Mouse (Mus musculus) liver, embryonic 11.5 days (tissue): ENCODE measurements around the gene Prdm2. TPM values are rescaled to one million over a fixed set of nuclear protein-coding genes. Genes with fewer than 3 reads are reported as not detected.

ENCODE experiments used
- ATAC-seq: fragments of 200-750 bp; cut with Nextera tagmentation; replicated peaks from 2 replicates; pipeline ENCODE4 v1.8.0; 2017; ENCODE audit warnings: moderate number of reproducible peaks, mild to moderate bottlenecking, moderate TSS enrichment, moderate library complexity; ENCODE audit not compliant: low FRiP score
- DNase-seq: peaks from one replicate; pipeline ENCODE4 v3.0.0-alpha.2; 2017; ENCODE audit warnings: low spot score
- H3K27ac ChIP-seq: fragments of 300-500 bp; sonication (generic); 2 replicates; pipeline ENCODE4 v1.5.1; 2014; ENCODE audit warnings: mild to moderate bottlenecking, low read depth, low read length, control low read depth
- H3K27me3 ChIP-seq: fragments of 300-500 bp; sonication (generic); replicated peaks from 2 replicates; pipeline ENCODE4 v1.6.1; 2014; ENCODE audit warnings: low read length, mixed read lengths; ENCODE audit not compliant: control insufficient read depth, insufficient read depth
- H3K36me3 ChIP-seq: fragments of 300-500 bp; sonication (generic); 2 replicates; pipeline ENCODE4 v1.6.1; 2014; ENCODE audit warnings: mild to moderate bottlenecking, low read length, moderate library complexity, mixed read lengths; ENCODE audit not compliant: control insufficient read depth, insufficient read depth
- H3K4me1 ChIP-seq: fragments of 300-500 bp; sonication (generic); replicated peaks from 2 replicates; pipeline ENCODE4 v1.6.1; 2014; ENCODE audit warnings: low read length, mixed read lengths; ENCODE audit not compliant: control insufficient read depth, insufficient read depth
- H3K4me2 ChIP-seq: fragments of 300-500 bp; sonication (generic); 2 replicates; pipeline ENCODE4 v1.6.1; 2014; ENCODE audit warnings: mild to moderate bottlenecking, control low read depth, moderate library complexity
- H3K4me3 ChIP-seq: fragments of 300-500 bp; sonication (generic); 2 replicates; pipeline ENCODE4 v1.5.1; 2014; ENCODE audit warnings: low read depth, low read length, control low read depth
- H3K9ac ChIP-seq: fragments of 300-500 bp; sonication (generic); 2 replicates; pipeline ENCODE4 v1.6.1; 2014; ENCODE audit warnings: low read depth, low read length, control low read depth
- H3K9me3 ChIP-seq: fragments of 300-500 bp; sonication (generic); 2 replicates; pipeline ENCODE4 v1.6.1; 2016; ENCODE audit warnings: low read length, inconsistent platforms, mixed read lengths; ENCODE audit not compliant: control insufficient read depth
- WGBS: fragments of 180-500 bp; shearing (Covaris S2); extraction: QIAGEN DNeasy Blood & Tissue Kit; methylation state at CpG from one replicate; pipeline ENCODE4 v1.1.7; 2014; 5-methylcytosine and 5-hydroxymethylcytosine counted together
- polyA plus RNA-seq: library from polyadenylated mRNA; unstranded; fragments of >200 nt; fragmentation: Nextera tagmentation; extraction: Ambion mirVana; gene quantifications from 2 replicates; pipeline ENCODE4 v1.2.1, GENCODE M21; 2014

Prdm2 gene
- polyA plus RNA-seq, 1 experiment from 2014 or later, result 8.3 TPM

- H3K4me3 ChIP-seq, result no peak overlapping the region
- ATAC-seq (no peak), DNase-seq (no peak)
- no peak overlapping the region for H3K4me2 ChIP-seq
- H3K27ac ChIP-seq, result no peak overlapping the region
- H3K36me3 ChIP-seq, result no peaks in the 10 kb centered on the region
- H3K9ac ChIP-seq, result no peak overlapping the region
- H3K9me3 ChIP-seq, result no peaks in the 10 kb centered on the region
- H3K4me1 ChIP-seq, result peaks cover 2% of the 10 kb centered on the region; the same call in 1 of the 2 replicates
- no peaks in the 10 kb centered on the region for H3K27me3 ChIP-seq
- WGBS, result 60% methylated on average over 2 of the region's 2 CpGs
Observed at GRCm38 (mm10) chr4:143218858-143219257, 6.1 kb upstream of the Prdm2 start.

- H3K9ac ChIP-seq, result no peak overlapping the region
- no peak overlapping the region for H3K27ac ChIP-seq
- ATAC-seq (peak; percentile 10; the same call in 1 of the 2 replicates), DNase-seq (no peak)
- H3K4me2 ChIP-seq, result no peak overlapping the region
- H3K27me3 ChIP-seq, result no peaks in the 10 kb centered on the region
- H3K4me3 ChIP-seq, result no peak overlapping the region
- no peaks in the 10 kb centered on the region for H3K9me3 ChIP-seq
- H3K4me1 ChIP-seq, result peaks cover 2% of the 10 kb centered on the region; the same call in 1 of the 2 replicates
- WGBS, result 70% methylated on average over 7 of the region's 7 CpGs
- no peaks in the 10 kb centered on the region for H3K36me3 ChIP-seq
Observed at GRCm38 (mm10) chr4:143217189-143217588, 4.4 kb upstream of the Prdm2 start.

GRCm38 (mm10) chr4:143214221-143214797, 1.5 kb upstream of the Prdm2 start:
- no peaks in the 10 kb centered on the region for H3K9me3 ChIP-seq
- no peaks in the 10 kb centered on the region for H3K27me3 ChIP-seq
- WGBS, result 68% methylated on average over 3 of the region's 3 CpGs
- no peak overlapping the region for H3K4me2 ChIP-seq
- no peak overlapping the region for H3K9ac ChIP-seq
- H3K4me3 ChIP-seq, result no peak overlapping the region
- H3K4me1 ChIP-seq, result peaks cover 2% of the 10 kb centered on the region; the same call in 1 of the 2 replicates
- H3K36me3 ChIP-seq, result no peaks in the 10 kb centered on the region
- no peak for DNase-seq
- no peak for ATAC-seq
- no peak overlapping the region for H3K27ac ChIP-seq

GRCm38 (mm10) chr4:143213571-143213970, 776 bp upstream of the Prdm2 start:
- Histone ChIP-seq H3K4me2 (no peak overlapping the region), H3K4me3 (no peak overlapping the region), H3K36me3 (no peaks in the 10 kb centered on the region), H3K4me1 (peaks cover 2% of the 10 kb centered on the region; the same call in 1 of the 2 replicates), H3K27ac (no peak overlapping the region), H3K9ac (no peak overlapping the region), H3K27me3 (no peaks in the 10 kb centered on the region), H3K9me3 (no peaks in the 10 kb centered on the region)
- ATAC-seq, result no peak
- WGBS, result 64% methylated on average over 4 of the region's 4 CpGs
- no peak for DNase-seq

- H3K4me2 ChIP-seq, result peak overlapping the region; percentile 95
- WGBS, result 91% methylated on average over 3 of the region's 3 CpGs
- H3K4me3 ChIP-seq, result peak overlapping the region; percentile 70
- peak overlapping the region; percentile 83; the same call in 1 of the 2 replicates for H3K9ac ChIP-seq
- ATAC-seq (no peak), DNase-seq (no peak)
- no peaks in the 10 kb centered on the region for H3K9me3 ChIP-seq
- peaks cover 2% of the 10 kb centered on the region; the same call in 1 of the 2 replicates for H3K4me1 ChIP-seq
- H3K27ac ChIP-seq, result peak overlapping the region; percentile 52; the same call in 1 of the 2 replicates
- H3K27me3 ChIP-seq, result no peaks in the 10 kb centered on the region
- no peaks in the 10 kb centered on the region for H3K36me3 ChIP-seq
Observed at GRCm38 (mm10) chr4:143213175-143213479, 332 bp upstream of the Prdm2 start.

GRCm38 (mm10) chr4:143211584-143212340, 1.0 kb downstream of the Prdm2 start:
- Histone ChIP-seq H3K4me3 (peak overlapping the region; percentile 70), H3K36me3 (no peaks in the 10 kb centered on the region), H3K9ac (peak overlapping the region; percentile 83), H3K4me1 (no peaks in the 10 kb centered on the region), H3K27me3 (no peaks in the 10 kb centered on the region), H3K4me2 (peak overlapping the region; percentile 95), H3K9me3 (no peaks in the 10 kb centered on the region), H3K27ac (peak overlapping the region; percentile 52)
- 7% methylated on average over 43 of the region's 43 CpGs for WGBS
- ATAC-seq (peak; percentile 62), DNase-seq (peak; percentile 66)

GRCm38 (mm10) chr4:143209997-143210396, 2.8 kb downstream of the Prdm2 start:
- H3K27ac ChIP-seq, result no peak overlapping the region
- no peaks in the 10 kb centered on the region for H3K9me3 ChIP-seq
- no peak overlapping the region for H3K4me2 ChIP-seq
- 92% methylated on average over 2 of the region's 2 CpGs for WGBS
- no peaks in the 10 kb centered on the region for H3K4me1 ChIP-seq
- DNase-seq (no peak), ATAC-seq (no peak)
- no peak overlapping the region for H3K9ac ChIP-seq
- H3K27me3 ChIP-seq, result no peaks in the 10 kb centered on the region
- H3K4me3 ChIP-seq, result no peak overlapping the region
- no peaks in the 10 kb centered on the region for H3K36me3 ChIP-seq

GRCm38 (mm10) chr4:143202653-143203052, 10.1 kb downstream of the Prdm2 start:
- no peaks in the 10 kb centered on the region for H3K36me3 ChIP-seq
- H3K27ac ChIP-seq, result no peak overlapping the region
- no peak for DNase-seq
- no peak overlapping the region for H3K9ac ChIP-seq
- H3K4me2 ChIP-seq, result no peak overlapping the region
- peaks cover 12% of the 10 kb centered on the region for H3K4me1 ChIP-seq
- H3K4me3 ChIP-seq, result no peak overlapping the region
- H3K27me3 ChIP-seq, result no peaks in the 10 kb centered on the region
- no peaks in the 10 kb centered on the region for H3K9me3 ChIP-seq
- whole genome bisulfite sequencing, result 63% methylated on average over 3 of the region's 3 CpGs
- no peak for ATAC-seq

GRCm38 (mm10) chr4:143198371-143198770, 14.4 kb downstream of the Prdm2 start:
- H3K9me3 ChIP-seq, result no peaks in the 10 kb centered on the region
- H3K9ac ChIP-seq, result no peak overlapping the region
- 68% methylated on average over 3 of the region's 3 CpGs for WGBS
- no peaks in the 10 kb centered on the region for H3K27me3 ChIP-seq
- DNase-seq, result no peak
- H3K4me3 ChIP-seq, result no peak overlapping the region
- H3K36me3 ChIP-seq, result no peaks in the 10 kb centered on the region
- H3K4me1 ChIP-seq, result peaks cover 12% of the 10 kb centered on the region
- H3K4me2 ChIP-seq, result no peak overlapping the region
- ATAC-seq, result no peak
- no peak overlapping the region for H3K27ac ChIP-seq
